Mouse (Mus musculus): ENCODE results near the gene Vps72.
"Not testable (repeated sequence)": the region's sequence is repeated elsewhere in the genome, so short reads cannot be mapped to it uniquely, and the experiment has no call there.

Vps72 gene

DNA sequence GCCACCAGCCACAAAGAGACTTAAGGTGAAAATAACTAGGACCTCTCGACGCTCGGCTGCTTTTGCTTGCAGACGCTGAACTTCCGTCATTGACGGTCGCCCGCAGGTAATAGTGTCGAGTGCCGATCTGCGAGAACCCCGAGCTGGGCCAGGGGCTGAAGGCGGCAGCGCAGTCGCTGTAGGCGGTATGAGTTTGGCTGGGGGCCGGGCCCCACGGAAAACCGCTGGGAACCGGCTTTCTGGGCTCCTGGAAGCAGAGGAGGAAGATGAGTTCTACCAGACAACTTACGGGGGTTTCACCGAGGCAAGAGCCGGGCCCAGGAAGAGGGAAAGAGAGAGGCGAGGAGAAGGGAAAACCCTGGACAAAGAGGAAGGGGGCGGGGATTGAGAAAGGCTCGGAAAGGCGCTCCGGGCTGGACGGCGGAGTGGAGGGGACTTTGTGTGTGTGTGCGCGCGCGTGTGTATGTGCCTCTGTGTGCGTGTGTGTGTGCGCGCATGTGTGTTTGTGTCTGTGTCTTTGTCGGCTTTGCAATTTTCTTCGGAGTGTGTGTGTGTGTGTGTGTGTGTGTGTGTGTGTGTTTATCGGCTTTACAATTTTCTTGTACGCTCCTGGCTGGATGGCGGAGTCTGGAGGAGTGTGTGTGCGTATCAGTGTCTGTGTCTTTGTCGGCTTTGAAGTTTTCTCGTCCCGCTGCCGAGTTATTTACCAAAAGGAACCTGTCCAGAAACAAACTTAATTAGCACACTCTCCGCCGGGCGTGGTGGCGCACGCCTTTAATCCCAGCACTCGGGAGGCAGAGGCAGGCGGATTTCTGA lies at the start of gene Vps72:
Gene Vps72, plus strand, starts transcription at position 112 of the 816 bp plus-strand sequence.
- DNase-seq (ENCODE audit: low read depth, low spot score), result peak; percentile 94

GRCm38 (mm10) chr3:95063741-95064140 lies 47.1 kb upstream of the Vps72 start:
- no peak for DNase-seq (ENCODE audit: low read depth, low spot score)

GRCm38 (mm10) chr3:95065553-95065952 lies 45.3 kb upstream of the Vps72 start:
- no peak for DNase-seq (ENCODE audit: low read depth, low spot score)

DNA sequence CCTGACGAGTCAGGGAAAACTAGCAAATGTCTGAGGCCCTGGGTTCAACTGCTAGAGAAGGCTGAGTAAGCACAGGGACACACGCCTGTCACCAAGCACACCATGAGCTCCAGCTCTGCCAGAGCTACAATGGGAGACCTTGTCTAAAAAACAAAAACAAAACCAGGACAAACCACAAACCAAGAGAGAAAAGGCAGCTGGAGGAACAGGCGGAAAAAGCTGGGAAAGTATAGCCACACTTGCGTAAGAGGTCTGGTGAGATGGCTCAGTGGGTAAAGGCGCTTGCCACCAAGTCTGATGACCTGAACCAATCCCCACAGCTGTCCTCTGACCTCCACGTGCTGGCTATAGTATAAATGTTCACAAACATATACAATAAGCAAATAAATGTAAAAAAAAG lies 44.7 kb upstream of the Vps72 start:
- DNase-seq (ENCODE audit: low read depth, low spot score), result no peak

- no peak for DNase-seq (ENCODE audit: low read depth, low spot score)
Observed at GRCm38 (mm10) chr3:95066570-95066969, 44.3 kb upstream of the Vps72 start.

DNA sequence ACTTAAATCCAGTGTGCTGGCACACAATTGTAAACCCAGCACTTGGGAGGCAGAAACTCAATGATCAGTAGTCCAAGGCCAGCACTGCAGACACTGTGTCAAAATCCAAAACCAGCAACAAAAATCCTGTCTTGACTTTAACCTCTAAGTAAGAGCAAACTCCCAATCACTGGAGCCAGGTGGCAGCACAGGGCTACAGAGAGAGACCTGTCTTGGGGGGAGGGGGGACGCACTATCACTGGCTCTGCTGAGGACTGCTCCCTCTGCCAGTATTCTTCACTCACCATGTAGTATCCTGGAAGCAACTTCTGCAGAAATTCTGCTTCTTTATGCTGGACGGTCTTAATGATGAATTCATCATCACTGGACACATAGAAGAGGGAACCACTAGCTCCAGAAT lies 39.2 kb upstream of the Vps72 start:
- DNase-seq (ENCODE audit: low read depth, low spot score), result peak; percentile 24

DNA sequence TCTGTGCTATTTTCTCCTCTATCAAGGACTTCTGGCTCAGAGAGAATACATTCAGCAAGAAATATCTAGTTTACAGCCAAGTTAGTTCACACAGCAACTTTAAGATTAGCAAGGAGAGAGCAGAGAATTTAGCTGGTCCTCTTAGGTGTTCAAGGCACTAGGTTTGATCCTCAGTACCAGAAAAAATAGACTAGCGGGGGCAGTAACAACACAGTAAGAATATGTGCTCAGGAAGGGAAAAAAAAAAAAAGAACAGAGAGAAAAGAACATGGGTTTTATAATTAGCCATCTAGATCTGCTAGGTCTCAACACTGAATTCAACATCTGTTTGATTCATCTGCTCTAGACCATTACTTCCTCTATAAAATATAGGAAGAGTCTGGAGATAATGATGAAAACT lies 22.8 kb upstream of the Vps72 start:
- DNase-seq (ENCODE audit: low read depth, low spot score), result no peak

DNA sequence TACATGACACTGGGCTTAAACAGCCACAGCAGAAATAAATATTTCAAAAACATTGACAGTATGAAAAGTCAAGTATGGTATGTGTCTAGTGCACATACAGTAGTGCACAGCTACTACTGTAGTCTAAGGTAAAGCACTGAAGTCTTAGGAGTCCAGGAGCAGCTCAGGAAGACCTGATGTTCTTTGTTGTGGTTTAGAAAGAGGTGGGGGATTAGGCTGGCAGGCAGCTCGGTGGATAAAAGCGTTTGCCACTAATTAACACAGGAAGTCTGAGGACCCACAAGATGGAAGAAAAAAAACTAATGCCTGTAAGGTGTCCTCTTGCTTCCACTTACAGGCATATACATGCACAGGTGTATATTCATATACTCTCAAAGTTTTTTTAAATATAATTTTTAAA lies 10.0 kb upstream of the Vps72 start:
- DNase-seq (ENCODE audit: low read depth, low spot score), result peak; percentile 43

GRCm38 (mm10) chr3:95105121-95105520 lies 5.7 kb upstream of the Vps72 start:
- no peak for DNase-seq (ENCODE audit: low read depth, low spot score)

DNA sequence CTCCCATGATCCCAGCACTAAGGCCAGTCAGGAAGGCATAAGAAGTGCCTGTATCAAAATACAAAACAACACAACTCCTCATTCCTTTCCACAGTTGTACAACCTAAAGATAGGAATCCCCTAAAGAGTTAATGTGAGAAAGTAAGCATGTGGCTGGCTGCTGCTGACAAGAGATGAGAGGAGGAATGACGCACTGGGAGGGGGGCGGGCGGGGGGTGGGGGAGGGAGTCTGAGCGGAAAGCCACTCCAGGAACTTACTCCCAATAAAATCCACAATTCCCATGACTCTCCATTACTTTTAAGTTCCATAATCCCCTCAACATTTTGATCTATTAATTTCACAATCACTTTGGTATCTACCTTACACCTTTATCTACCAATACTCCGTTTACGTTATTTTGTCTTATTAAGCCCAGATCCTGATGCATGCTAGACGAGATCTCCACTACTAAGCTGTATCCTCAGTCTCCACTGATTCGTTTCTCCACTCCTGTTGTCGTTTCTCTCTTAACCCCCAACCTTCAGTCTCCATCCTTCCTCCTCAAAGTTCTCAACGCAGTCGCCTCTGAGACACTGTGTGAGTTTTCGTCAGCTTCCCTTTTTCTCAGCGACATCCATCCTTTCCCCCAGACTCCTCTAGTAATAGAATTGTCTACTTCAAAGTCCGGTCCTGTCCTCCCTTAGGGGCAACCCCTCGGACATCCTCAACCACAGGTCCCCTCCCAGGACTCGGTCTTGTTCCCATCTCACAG lies 5.1 kb upstream of the Vps72 start:
- peak; percentile 22 for DNase-seq (ENCODE audit: low read depth, low spot score)

- peak; percentile 99 for DNase-seq (ENCODE audit: low read depth, low spot score)
Observed at GRCm38 (mm10) chr3:95106338-95107117, 4.3 kb upstream of the Vps72 start, which contains the start of gene Pip5k1a. TSS of gene Pip5k1a (minus strand) at chr3:95106930.

GRCm38 (mm10) chr3:95107308-95107707 lies 3.5 kb upstream of the Vps72 start:
- DNase-seq (ENCODE audit: low read depth, low spot score), result not testable (repeated sequence)

DNA sequence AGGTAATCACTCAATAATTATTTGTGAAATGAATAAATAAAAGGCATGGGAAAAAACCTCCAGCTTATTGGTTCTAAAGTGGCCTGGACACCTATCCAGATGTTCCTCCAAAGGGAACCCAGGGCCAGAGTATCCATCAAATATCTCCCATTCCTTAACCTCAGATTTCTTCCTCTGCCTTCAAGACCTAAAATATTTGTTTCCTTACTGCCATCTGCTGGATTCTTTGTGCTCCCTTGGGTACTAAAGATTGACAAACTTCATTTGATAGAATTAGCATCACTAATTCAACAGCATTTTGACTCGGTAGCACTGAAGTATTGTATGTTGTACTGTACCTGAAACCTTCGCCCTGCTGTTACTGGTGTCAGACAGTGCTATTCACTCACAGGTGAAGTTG lies 2.9 kb upstream of the Vps72 start:
- peak; percentile 43 for DNase-seq (ENCODE audit: low read depth, low spot score)

DNA sequence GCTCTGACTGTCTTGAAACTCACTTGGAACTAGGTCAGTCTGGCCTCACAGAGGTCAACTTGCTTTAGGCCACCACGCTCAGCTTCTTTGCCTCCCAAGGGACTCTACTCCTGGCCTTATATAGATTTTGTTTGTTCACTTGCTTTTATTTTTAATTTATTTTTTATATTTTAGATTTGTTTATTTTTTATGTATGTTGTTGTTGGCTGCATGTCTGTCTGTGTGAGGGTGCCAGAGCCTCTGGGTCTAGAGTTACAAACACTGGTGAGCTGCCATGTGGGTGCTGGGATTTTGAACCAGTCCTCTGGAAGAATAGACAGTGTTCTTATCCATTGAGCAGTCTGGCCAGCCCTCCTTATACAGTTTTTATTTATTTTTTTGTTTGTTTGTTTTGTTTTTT lies 1.9 kb downstream of the Vps72 start:
- no peak for DNase-seq (ENCODE audit: low read depth, low spot score)

DNA sequence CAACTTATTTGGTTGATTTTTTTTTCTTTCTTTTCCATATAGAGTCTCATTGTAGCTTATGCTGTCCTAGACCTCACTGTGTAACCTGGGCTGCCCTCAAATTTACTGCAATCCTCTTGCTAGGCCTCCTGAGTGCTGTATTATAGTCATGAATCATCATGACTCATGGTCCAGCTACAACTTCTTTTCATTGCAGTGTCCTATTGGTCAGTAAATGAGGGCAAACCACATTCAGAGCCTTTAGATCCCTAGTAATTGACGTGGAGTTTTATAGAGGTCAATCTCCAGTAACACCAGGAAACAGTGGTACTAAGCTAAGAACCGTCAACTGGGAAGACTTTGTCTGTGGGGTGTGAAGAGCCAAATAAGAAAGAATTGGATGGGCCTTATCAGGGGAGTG lies 6.9 kb downstream of the Vps72 start:
- DNase-seq (ENCODE audit: low read depth, low spot score), result no peak

- DNase-seq (ENCODE audit: low read depth, low spot score), result no peak
Observed at GRCm38 (mm10) chr3:95121580-95121979, 10.8 kb downstream of the Vps72 start.

DNA sequence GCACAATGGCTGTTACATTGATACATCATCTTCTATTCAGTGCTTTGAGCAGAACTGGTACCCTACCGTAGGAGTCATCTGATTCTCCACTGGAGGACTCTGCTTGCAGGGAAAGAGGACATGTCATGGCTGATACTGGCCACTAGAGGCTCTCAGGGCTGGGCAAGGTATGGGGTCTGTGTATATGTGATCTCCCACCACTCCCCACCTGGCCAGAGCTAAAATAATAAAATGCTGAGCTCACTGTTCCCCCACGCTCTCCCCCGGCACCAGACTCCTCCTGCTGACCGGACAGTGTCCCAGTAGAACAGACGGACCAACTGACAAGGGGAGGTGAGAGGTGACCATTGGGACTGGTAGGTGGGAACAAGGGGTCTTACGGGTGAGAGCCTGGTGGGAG lies 13.4 kb downstream of the Vps72 start, which contains the start of gene Tmod4:
Gene Tmod4, plus strand, starts transcription at position 231 of the 400 bp plus-strand sequence.
- DNase-seq (ENCODE audit: low read depth, low spot score), result peak; percentile 47

- DNase-seq (ENCODE audit: low read depth, low spot score), result no peak
Observed at GRCm38 (mm10) chr3:95124972-95125371, 14.2 kb downstream of the Vps72 start.

DNA sequence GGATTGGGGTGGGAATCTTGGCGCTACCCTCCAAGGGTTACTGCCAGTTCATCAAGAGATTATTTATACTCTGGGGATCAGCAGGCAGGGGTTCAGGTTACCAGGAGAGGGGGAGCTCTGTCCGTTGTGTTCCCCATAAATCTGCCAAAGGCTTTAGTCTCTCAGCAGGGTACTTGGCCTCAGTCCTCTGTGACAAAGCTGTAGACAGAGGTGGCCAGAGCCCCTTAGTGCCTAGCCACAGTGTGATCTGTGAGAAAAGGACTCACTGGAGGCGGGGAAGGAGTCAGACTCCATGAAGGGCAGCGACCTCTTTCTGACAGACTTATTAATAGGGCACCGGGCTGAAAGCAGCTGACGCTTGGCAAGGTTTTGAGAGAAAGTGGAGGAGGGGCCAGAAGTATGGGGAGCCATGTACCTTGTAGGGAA lies 18.4 kb downstream of the Vps72 start:
- no peak for DNase-seq (ENCODE audit: low read depth, low spot score)

DNA sequence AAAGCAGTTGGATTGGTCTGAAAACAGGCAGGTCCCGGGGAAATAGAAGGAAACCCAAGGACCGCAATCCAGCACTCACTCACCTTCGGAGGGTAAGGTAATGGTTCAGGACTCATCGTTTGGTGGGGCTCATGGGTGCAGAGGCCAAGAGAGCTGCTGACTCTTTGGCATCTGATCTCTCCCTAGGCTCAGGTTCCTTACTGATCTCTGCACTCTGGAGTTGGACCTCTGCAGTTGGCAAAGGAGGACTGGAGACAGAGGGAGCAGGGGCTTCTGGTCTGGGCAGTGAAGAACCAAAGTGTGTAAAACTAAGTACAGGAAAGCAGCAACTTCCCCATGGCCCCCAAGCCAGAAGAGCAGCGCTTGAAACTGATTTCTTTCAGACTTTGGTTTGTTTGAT lies 19.3 kb downstream of the Vps72 start:
- DNase-seq (ENCODE audit: low read depth, low spot score), result no peak

GRCm38 (mm10) chr3:95132389-95132788 lies 21.6 kb downstream of the Vps72 start:
- DNase-seq (ENCODE audit: low read depth, low spot score), result not testable (repeated sequence)

DNA sequence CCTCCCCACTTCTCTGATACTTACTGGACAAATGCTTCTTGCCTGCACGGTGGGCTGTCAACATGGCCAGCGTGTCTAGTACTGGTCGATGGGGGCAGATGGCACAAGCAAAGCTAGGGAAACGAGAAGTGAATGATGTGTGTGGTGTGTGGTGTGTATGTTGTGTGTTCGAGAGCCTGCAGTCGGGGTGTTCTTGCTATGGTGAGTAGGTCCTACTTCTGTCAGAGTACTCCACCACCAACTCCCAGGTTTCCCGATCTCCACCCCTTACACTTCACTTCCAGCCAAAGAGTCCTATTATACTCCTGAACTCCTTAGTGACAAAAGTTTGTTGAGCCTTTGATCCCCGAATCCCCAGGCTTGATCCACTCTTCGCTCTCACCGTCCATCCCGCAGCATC lies 22.4 kb downstream of the Vps72 start:
- peak; percentile 13 for DNase-seq (ENCODE audit: low read depth, low spot score)
